Mouse (Mus musculus): ENCODE measurements around the gene Gm49369. TPM values are rescaled to one million over a fixed set of nuclear protein-coding genes. Genes with fewer than 3 reads are reported as not detected.
A peak's percentile ranks its signal among the peaks of the same experiment; 100 is the strongest.

The Gm49369 gene
- polyA plus RNA-seq (2016; fragmentation: Nextera tagmentation; extraction: Ambion mirVana), result 3.0 TPM in 1 of 2 replicates, not detected in the other

GRCm38 (mm10) chr7:142382567-142382966, at the start of gene Gm49369:
Gene Gm49369, minus strand, starts transcription at chr7:142382667.
- Histone ChIP-seq H3K27ac (ENCODE audit: poor library complexity, severe bottlenecking) (no peak within 1 kb of the TSS), H3K4me2 (no peak within 1 kb of the TSS), H3K27me3 (replicated peaks) (no peaks in the 10 kb centered on the region), H3K4me1 (replicated peaks) (peaks cover 37% of the 10 kb centered on the region), H3K9ac (no peak within 1 kb of the TSS), H3K9me3 (replicated peaks) (no peaks in the 10 kb centered on the region), H3K4me3 (no peak within 1 kb of the TSS), H3K36me3 (peaks cover 80% of the 10 kb centered on the region)
- WGBS, result 94% methylated on average over 5 of the region's 5 CpGs
- no peak for ATAC-seq (ENCODE audit: insufficient number of reproducible peaks, low FRiP score)

DNA sequence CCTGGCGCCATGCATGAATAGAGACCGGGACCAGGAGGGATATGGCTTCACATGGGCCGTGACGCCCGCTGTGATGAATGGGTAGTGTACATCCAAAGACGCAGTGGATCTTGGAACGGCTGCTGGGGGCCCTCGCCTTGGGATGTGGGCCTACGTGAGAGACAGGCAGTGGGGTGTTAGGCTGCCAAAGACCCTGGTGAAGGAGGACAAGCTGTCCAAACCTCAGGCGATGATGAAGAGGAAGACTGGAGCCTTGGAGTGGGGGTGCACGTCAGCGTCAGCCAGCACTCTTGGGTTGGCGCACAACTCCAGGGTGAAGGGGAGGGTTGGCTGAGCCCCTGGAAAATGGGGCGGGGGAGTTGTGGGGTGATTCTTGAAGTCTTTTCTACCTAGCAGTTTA, 48.6 kb upstream of the Gm49369 start:
- Histone ChIP-seq H3K4me3 (no peak overlapping the region), H3K4me1 (replicated peaks) (peaks cover 46% of the 10 kb centered on the region), H3K27me3 (replicated peaks) (no peaks in the 10 kb centered on the region), H3K27ac (ENCODE audit: poor library complexity, severe bottlenecking) (no peak overlapping the region), H3K9me3 (replicated peaks) (no peaks in the 10 kb centered on the region), H3K9ac (no peak overlapping the region), H3K4me2 (no peak overlapping the region), H3K36me3 (no peaks in the 10 kb centered on the region)
- ATAC-seq (ENCODE audit: insufficient number of reproducible peaks, low FRiP score), result no peak
- 88% methylated on average over 14 of the region's 14 CpGs for WGBS

GRCm38 (mm10) chr7:142430160-142430678, 47.8 kb upstream of the Gm49369 start:
- peaks cover 43% of the 10 kb centered on the region for H3K4me1 ChIP-seq (replicated peaks)
- no peaks in the 10 kb centered on the region for H3K9me3 ChIP-seq (replicated peaks)
- peak; percentile 26; the same call in 1 of the 2 replicates for ATAC-seq (ENCODE audit: insufficient number of reproducible peaks, low FRiP score)
- H3K4me3 ChIP-seq, result no peak overlapping the region
- no peaks in the 10 kb centered on the region for H3K27me3 ChIP-seq (replicated peaks)
- H3K27ac ChIP-seq (ENCODE audit: poor library complexity, severe bottlenecking), result peak overlapping the region; percentile 60
- WGBS, result 45% methylated on average over 12 of the region's 12 CpGs
- H3K4me2 ChIP-seq, result no peak overlapping the region
- no peak overlapping the region for H3K9ac ChIP-seq
- H3K36me3 ChIP-seq, result no peaks in the 10 kb centered on the region

GRCm38 (mm10) chr7:142428213-142428612, 45.7 kb upstream of the Gm49369 start:
- Histone ChIP-seq H3K4me2 (no peak overlapping the region), H3K36me3 (no peaks in the 10 kb centered on the region), H3K9me3 (replicated peaks) (no peaks in the 10 kb centered on the region), H3K4me3 (no peak overlapping the region), H3K9ac (no peak overlapping the region), H3K4me1 (replicated peaks) (peaks cover 25% of the 10 kb centered on the region), H3K27ac (ENCODE audit: poor library complexity, severe bottlenecking) (no peak overlapping the region), H3K27me3 (replicated peaks) (no peaks in the 10 kb centered on the region)
- peak; percentile 36; the same call in 1 of the 2 replicates for ATAC-seq (ENCODE audit: insufficient number of reproducible peaks, low FRiP score)
- WGBS, result 7% methylated on average over 7 of the region's 7 CpGs

DNA sequence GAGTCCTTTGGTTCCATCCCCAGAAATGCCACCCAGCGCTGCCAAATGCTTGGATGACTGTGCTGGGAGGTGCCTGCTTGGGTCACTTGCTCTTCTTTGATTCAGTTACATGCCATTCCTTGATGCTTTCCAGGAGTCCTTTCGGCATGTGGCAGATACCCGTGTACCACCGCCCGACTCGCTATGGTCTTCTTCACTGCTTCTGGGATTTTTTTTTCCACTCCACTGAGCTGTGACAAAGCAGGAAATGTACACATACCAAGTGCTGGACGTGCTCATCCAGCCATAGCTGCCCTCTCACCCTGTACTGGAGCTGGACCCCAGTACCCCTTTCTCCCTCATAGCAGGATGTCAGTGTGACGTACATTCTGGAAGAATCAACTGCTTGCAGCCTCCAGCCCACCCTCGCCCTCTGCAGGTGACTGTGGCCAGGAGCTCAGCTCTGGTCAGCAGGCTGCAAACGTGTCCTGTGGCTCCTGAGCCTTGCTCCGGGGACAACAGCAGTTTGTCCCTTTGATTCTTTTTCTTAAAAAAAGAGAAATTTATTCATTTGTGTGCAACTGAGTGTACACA, 43.3 kb upstream of the Gm49369 start:
- no peaks in the 10 kb centered on the region for H3K9me3 ChIP-seq (replicated peaks)
- H3K9ac ChIP-seq, result no peak overlapping the region
- no peak overlapping the region for H3K4me3 ChIP-seq
- no peaks in the 10 kb centered on the region for H3K27me3 ChIP-seq (replicated peaks)
- no peaks in the 10 kb centered on the region for H3K36me3 ChIP-seq
- no peak overlapping the region for H3K4me2 ChIP-seq
- H3K4me1 ChIP-seq (replicated peaks), result peaks cover 22% of the 10 kb centered on the region
- WGBS, result 62% methylated on average over 11 of the region's 11 CpGs
- no peak overlapping the region for H3K27ac ChIP-seq (ENCODE audit: poor library complexity, severe bottlenecking)
- no peak for ATAC-seq (ENCODE audit: insufficient number of reproducible peaks, low FRiP score)

- H3K9me3 ChIP-seq (replicated peaks), result peaks cover 10% of the 10 kb centered on the region; the same call in 1 of the 2 replicates
- no peak overlapping the region for H3K4me3 ChIP-seq
- 58% methylated on average over 2 of the region's 2 CpGs for WGBS
- ATAC-seq (ENCODE audit: insufficient number of reproducible peaks, low FRiP score), result no peak
- H3K4me2 ChIP-seq, result no peak overlapping the region
- H3K27me3 ChIP-seq (replicated peaks), result no peaks in the 10 kb centered on the region
- H3K9ac ChIP-seq, result no peak overlapping the region
- no peaks in the 10 kb centered on the region for H3K36me3 ChIP-seq
- no peak overlapping the region for H3K27ac ChIP-seq (ENCODE audit: poor library complexity, severe bottlenecking)
- no peaks in the 10 kb centered on the region; the same call in 1 of the 2 replicates for H3K4me1 ChIP-seq (replicated peaks)
These were observed 39.4 kb upstream of the Gm49369 start for GRCm38 (mm10) chr7:142421826-142422225.

GRCm38 (mm10) chr7:142419887-142420286, 37.4 kb upstream of the Gm49369 start:
- no peaks in the 10 kb centered on the region for H3K27me3 ChIP-seq (replicated peaks)
- peaks cover 10% of the 10 kb centered on the region; the same call in 1 of the 2 replicates for H3K9me3 ChIP-seq (replicated peaks)
- no peak overlapping the region for H3K4me2 ChIP-seq
- H3K36me3 ChIP-seq, result no peaks in the 10 kb centered on the region
- no peak overlapping the region for H3K4me3 ChIP-seq
- H3K9ac ChIP-seq, result no peak overlapping the region
- peak; percentile 76; the same call in 1 of the 2 replicates for ATAC-seq (ENCODE audit: insufficient number of reproducible peaks, low FRiP score)
- no peaks in the 10 kb centered on the region; the same call in 1 of the 2 replicates for H3K4me1 ChIP-seq (replicated peaks)
- WGBS, result 66% methylated on average over 5 of the region's 5 CpGs
- peak overlapping the region; percentile 6; the same call in 1 of the 2 replicates for H3K27ac ChIP-seq (ENCODE audit: poor library complexity, severe bottlenecking)

- H3K9me3 ChIP-seq (replicated peaks), result peaks cover 10% of the 10 kb centered on the region; the same call in 1 of the 2 replicates
- no peak for ATAC-seq (ENCODE audit: insufficient number of reproducible peaks, low FRiP score)
- H3K4me2 ChIP-seq, result no peak overlapping the region
- no peak overlapping the region for H3K27ac ChIP-seq (ENCODE audit: poor library complexity, severe bottlenecking)
- no peaks in the 10 kb centered on the region for H3K27me3 ChIP-seq (replicated peaks)
- no peak overlapping the region for H3K4me3 ChIP-seq
- WGBS, result 91% methylated on average over 8 of the region's 8 CpGs
- H3K9ac ChIP-seq, result no peak overlapping the region
- no peaks in the 10 kb centered on the region; the same call in 1 of the 2 replicates for H3K4me1 ChIP-seq (replicated peaks)
- H3K36me3 ChIP-seq, result no peaks in the 10 kb centered on the region
These were observed 36.2 kb upstream of the Gm49369 start for GRCm38 (mm10) chr7:142418679-142419078.

GRCm38 (mm10) chr7:142418027-142418426, 35.6 kb upstream of the Gm49369 start:
- Histone ChIP-seq H3K9me3 (replicated peaks) (peaks cover 10% of the 10 kb centered on the region; the same call in 1 of the 2 replicates), H3K9ac (no peak overlapping the region), H3K27me3 (replicated peaks) (no peaks in the 10 kb centered on the region), H3K4me1 (replicated peaks) (no peaks in the 10 kb centered on the region; the same call in 1 of the 2 replicates), H3K27ac (ENCODE audit: poor library complexity, severe bottlenecking) (no peak overlapping the region), H3K4me3 (no peak overlapping the region), H3K36me3 (no peaks in the 10 kb centered on the region), H3K4me2 (no peak overlapping the region)
- no peak for ATAC-seq (ENCODE audit: insufficient number of reproducible peaks, low FRiP score)
- 74% methylated on average over 2 of the region's 2 CpGs for WGBS

GRCm38 (mm10) chr7:142416225-142416624, 33.8 kb upstream of the Gm49369 start:
- H3K4me3 ChIP-seq, result no peak overlapping the region
- no peaks in the 10 kb centered on the region for H3K27me3 ChIP-seq (replicated peaks)
- no peaks in the 10 kb centered on the region; the same call in 1 of the 2 replicates for H3K4me1 ChIP-seq (replicated peaks)
- no peaks in the 10 kb centered on the region for H3K36me3 ChIP-seq
- no peak overlapping the region for H3K4me2 ChIP-seq
- ATAC-seq (ENCODE audit: insufficient number of reproducible peaks, low FRiP score), result no peak
- peaks cover 10% of the 10 kb centered on the region; the same call in 1 of the 2 replicates for H3K9me3 ChIP-seq (replicated peaks)
- H3K9ac ChIP-seq, result no peak overlapping the region
- 65% methylated on average over 3 of the region's 3 CpGs for WGBS
- H3K27ac ChIP-seq (ENCODE audit: poor library complexity, severe bottlenecking), result no peak overlapping the region

DNA sequence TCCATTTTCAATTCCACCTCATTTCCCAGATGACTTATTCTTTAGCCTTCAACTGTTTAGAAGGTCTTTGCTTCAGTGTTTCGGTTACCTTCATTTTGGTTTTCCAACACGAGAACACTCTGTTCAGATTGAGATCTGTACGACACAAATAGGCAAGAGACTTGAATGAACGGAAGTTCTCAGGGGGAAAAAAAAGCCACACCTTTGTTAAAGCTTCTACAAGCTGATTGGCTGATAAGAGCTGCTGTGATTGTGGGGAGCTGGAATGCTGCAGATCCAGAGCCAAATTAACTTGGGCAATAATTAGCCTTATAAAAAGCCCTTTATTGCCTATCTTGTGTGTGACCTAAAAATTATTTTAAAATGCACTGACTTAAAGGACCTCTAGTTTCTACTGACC, 32.8 kb upstream of the Gm49369 start:
- Histone ChIP-seq H3K4me1 (replicated peaks) (no peaks in the 10 kb centered on the region; the same call in 1 of the 2 replicates), H3K36me3 (no peaks in the 10 kb centered on the region), H3K27ac (ENCODE audit: poor library complexity, severe bottlenecking) (no peak overlapping the region), H3K9ac (no peak overlapping the region), H3K4me3 (no peak overlapping the region), H3K4me2 (no peak overlapping the region), H3K9me3 (replicated peaks) (peaks cover 10% of the 10 kb centered on the region; the same call in 1 of the 2 replicates), H3K27me3 (replicated peaks) (no peaks in the 10 kb centered on the region)
- 48% methylated on average over 4 of the region's 4 CpGs for WGBS
- ATAC-seq (ENCODE audit: insufficient number of reproducible peaks, low FRiP score), result no peak
